Mouse (Mus musculus): ENCODE data around the gene Stat4. TPM values are rescaled to one million over a fixed set of nuclear protein-coding genes. Genes with fewer than 3 reads are reported as not detected.
A peak's percentile ranks its signal among the peaks of the same experiment; 100 is the strongest.

The Stat4 gene
- total RNA-seq, 2 experiments from 2014 or later, result 0.12 to 0.24 TPM

DNA sequence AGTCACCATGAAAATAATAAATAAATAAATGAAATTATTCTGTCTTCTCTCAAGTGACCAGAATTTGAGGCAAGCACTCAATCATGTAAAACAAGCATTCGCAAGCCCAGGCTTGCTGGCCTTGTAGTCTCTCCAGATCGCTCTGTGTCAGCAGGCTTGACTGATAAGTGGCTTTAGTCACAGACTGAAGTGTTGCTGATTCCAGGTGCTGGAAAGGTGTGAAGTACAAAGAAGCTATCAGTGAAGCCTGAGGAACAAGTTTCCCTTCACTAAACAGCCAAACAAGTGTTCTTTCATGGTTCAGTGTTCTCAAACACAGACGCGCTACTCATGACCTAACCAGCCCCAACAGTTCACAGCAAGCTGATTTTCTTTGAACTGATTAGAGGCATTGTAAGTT, 101.7 kb downstream of the Stat4 start:
- intact Hi-C loops (cut with DNase I), result loop anchor here (5.0 kb wide), 2 partner anchors 141 to 446 kb away; no protein-coding TSS in a partner anchor
- DNase-seq, result no peak

DNA sequence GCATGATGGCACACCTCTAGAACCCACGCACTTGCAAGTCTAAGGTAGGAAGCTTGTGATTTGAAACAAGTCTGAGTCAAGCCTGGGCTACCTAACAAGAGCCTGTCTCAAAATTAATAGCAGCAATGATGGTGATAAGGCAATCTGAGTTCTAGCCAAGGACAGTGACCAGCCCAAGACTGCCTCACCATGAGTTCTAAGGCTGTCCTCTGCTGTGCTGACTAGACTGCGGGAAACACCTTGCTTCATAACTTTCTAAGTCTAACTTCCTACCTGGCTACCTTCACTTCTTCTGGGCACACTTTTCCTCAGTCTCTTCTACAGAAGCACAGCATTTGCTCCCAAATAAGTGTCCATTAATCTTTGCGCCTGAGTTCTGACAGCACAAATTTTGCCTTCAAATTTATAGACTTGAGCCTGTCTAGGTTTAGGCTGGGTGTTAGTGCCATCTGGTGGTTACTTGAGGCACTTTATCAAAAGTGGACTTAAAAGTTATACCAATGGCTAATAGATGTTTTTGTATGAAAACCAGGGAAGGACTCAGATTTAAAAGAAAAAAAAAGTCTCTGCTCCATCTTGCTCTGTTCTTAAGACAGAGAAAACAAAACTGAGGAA, 111.8 kb downstream of the Stat4 start:
- intact Hi-C loops (cut with DNase I), result loop anchor here (1.0 to 5.0 kb wide), 2 partner anchors 94 to 451 kb away; no protein-coding TSS in a partner anchor
- peak in 1 of 2 experiments; percentile 60 for DNase-seq

- DNase-seq, result no peak
- intact Hi-C loops (cut with DNase I), result no loop called here
Observed at GRCm38 (mm10) chr1:52100496-52100895, 113.5 kb downstream of the Stat4 start.

GRCm38 (mm10) chr1:52102795-52103194, 115.8 kb downstream of the Stat4 start:
- no peak for DNase-seq
- intact Hi-C loops (cut with DNase I), result no loop called here

- intact Hi-C loops (cut with DNase I), result no loop called here
- no peak for DNase-seq
Observed at GRCm38 (mm10) chr1:52107206-52107605, 120.3 kb downstream of the Stat4 start.

DNA sequence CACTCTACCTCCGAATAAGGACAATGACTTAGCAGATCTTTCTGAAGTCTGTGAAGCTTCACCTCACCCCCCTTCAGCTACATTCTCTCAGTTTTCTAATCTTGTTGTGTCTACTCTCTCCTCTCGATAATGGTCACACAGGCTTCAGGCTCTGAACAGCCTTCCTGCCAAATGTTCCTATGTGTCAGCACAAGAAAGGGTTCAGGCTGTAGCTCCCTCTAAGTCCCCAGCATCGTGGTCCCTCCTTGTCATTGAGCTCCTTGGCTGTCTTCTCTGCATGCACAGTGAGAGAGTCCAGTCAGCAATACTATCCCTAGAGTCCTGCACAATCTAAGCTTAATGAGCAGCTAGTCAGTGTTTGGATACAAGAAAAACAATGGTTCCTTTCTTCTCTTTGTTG, 124.3 kb downstream of the Stat4 start:
- intact Hi-C loops (cut with DNase I), result no loop called here

GRCm38 (mm10) chr1:52112301-52112700, 125.4 kb downstream of the Stat4 start:
- intact Hi-C loops (cut with DNase I), result no loop called here
- no peak for DNase-seq

More for the DNA sequence above, 124.3 kb downstream of the Stat4 start:
- no peak for DNase-seq

- intact Hi-C loops (cut with DNase I), result no loop called here
- no peak for DNase-seq
Observed at GRCm38 (mm10) chr1:52113067-52113665, 126.2 kb downstream of the Stat4 start.

GRCm38 (mm10) chr1:52113666-52114069, 126.7 kb downstream of the Stat4 start:
- intact Hi-C loops (cut with DNase I), result no loop called here
- peak; percentile 99 for DNase-seq

- no peak for DNase-seq
Observed at GRCm38 (mm10) chr1:52116441-52116840, 129.5 kb downstream of the Stat4 start.

GRCm38 (mm10) chr1:52117777-52118176, 130.8 kb downstream of the Stat4 start:
- intact Hi-C loops (cut with DNase I), result no loop called here
- DNase-seq, result no peak

More at GRCm38 (mm10) chr1:52116441-52116840, 129.5 kb downstream of the Stat4 start:
- intact Hi-C loops (cut with DNase I), result no loop called here

DNA sequence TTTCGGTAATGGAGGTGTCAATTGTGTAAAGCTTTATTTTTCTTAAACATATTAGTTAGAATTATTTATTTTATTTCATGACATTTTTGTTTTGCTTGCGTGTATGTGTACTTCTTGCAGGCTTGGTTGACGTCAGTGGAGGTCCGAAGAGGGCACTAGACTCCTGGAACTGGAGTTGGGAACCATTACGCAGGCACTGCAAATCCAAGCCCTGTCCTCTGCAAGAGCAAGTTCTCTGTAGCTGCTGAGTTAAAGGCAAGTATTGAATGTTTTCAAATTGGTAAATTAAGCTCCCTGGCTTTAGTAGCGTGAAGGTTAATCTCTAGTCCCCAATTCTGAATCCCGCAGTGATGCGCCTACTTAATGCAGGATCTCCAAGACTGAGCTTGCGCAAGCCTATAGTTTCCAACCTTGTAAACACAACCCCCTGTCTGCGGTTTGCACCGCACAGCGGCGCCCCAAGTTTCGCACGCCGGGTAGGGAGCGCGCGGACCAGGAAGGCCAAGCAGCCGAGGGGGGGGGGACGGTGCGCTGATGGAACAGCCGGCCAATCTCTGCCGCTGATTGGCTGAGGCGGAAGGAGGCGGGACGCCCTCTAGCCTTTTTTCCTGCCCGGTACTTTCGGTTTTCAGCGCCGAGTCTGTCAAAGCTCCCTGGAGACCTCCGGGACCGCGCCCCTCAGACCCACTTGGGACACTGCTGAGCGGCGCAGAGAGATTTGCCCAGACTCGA, 132.1 kb downstream of the Stat4 start, which contains the start of gene Stat1:
Stat1 (plus strand) TSS at position 581 of the 732 bp plus-strand sequence.
- intact Hi-C loops (cut with DNase I), result no loop called here
- peak; percentile 88 to 90 for DNase-seq

DNA sequence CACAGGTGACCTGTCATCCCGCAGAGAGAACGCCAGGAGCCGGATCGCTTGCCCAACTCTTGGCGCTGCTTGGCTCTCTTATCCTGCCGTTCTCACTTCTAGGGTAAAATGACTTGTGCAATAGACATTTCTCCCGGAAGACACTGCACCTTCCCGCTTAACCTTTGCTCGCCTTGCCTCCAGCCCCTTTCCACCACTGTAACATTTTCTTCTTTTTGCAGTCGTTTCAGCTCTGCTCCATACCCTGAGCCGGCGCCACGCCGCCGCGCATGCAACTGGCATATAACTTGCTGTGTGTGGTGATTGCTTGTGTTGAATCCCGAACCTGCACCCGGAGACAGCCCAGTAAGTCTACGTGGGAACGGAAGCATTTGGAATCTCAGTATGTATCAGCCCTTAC, 132.7 kb downstream of the Stat4 start:
- intact Hi-C loops (cut with DNase I), result no loop called here
- no peak for DNase-seq

GRCm38 (mm10) chr1:52120191-52120590, 133.2 kb downstream of the Stat4 start:
- intact Hi-C loops (cut with DNase I), result no loop called here
- DNase-seq, result no peak

DNA sequence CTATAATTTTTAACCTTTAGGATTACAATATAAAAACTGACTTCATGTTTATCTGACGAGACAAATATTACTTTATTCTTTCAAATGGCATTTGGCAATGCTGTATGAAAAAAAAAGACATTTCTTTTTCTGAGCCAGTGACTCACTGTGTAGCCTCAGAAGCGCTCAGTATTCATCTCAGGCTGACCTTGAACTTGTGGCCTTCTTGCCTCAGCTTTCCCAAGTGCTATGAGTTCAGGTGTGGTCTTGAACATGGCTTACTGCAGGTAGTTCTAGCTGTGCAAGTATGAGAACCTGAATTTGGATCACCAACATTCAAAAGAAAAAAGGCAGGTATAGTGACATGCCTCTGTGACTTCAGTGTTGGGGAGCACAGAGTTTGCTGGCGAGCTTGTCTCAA, 134.1 kb downstream of the Stat4 start:
- intact Hi-C loops (cut with DNase I), result no loop called here
- no peak for DNase-seq

- DNase-seq, result no peak
- intact Hi-C loops (cut with DNase I), result no loop called here
Observed at GRCm38 (mm10) chr1:52124818-52125217, 137.9 kb downstream of the Stat4 start.

DNA sequence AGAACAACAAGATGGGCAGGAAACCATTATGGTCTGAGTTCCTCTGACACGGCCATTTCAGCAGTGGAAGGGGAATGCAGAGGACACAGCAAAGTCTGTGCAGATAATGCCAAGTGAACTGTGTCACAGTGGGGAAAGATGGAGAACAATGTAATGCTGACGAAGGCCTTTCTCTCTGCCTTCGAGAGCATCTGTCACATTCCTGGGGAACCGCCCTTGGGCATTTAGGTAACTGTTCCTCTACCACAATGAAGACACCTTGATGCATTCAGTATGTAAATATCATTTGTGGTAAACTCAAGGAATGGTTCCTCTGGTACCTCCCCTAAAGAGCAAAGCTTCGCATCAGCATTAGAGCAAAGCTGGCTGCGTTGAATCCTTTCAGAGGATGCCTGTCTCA, 140.4 kb downstream of the Stat4 start:
- intact Hi-C loops (cut with DNase I), result no loop called here

GRCm38 (mm10) chr1:52129794-52130193, 142.8 kb downstream of the Stat4 start:
- intact Hi-C loops (cut with DNase I), result no loop called here
- DNase-seq, result no peak

More for the DNA sequence above, 140.4 kb downstream of the Stat4 start:
- no peak for DNase-seq

GRCm38 (mm10) chr1:52131787-52132377, 144.9 kb downstream of the Stat4 start:
- no peak for DNase-seq
- intact Hi-C loops (cut with DNase I), result no loop called here

GRCm38 (mm10) chr1:52133254-52133653, 146.3 kb downstream of the Stat4 start:
- no peak for DNase-seq
- intact Hi-C loops (cut with DNase I), result no loop called here

- intact Hi-C loops (cut with DNase I), result no loop called here
- DNase-seq, result no peak
Observed at GRCm38 (mm10) chr1:52137292-52137691, 150.3 kb downstream of the Stat4 start.
